Mouse (Mus musculus) MEL (cell line): ENCODE data around the gene Pim1. TPM values are rescaled to one million over a fixed set of nuclear protein-coding genes. Genes with fewer than 3 reads are reported as not detected.

ENCODE experiments used
- DNase-seq: peaks from one replicate; pipeline ENCODE4 v3.0.0; 2011; ENCODE audit warnings: low read depth, low spot score
- H3K27ac ChIP-seq: 2 replicates; pipeline ENCODE4 v1.5.1; 2012; ENCODE audit warnings: low read depth, mild to moderate bottlenecking, control low read depth, low read length, moderate library complexity; ENCODE audit not compliant: control insufficient read depth
- H3K27me3 ChIP-seq, 2 experiments: fragments of 150-350 bp in 1 of 2; sonication (generic) in 1 of 2; 2 replicates each; pipeline ENCODE4 v1.6.1; 2012; ENCODE audit warnings: low read length in 2 of 2, mild to moderate bottlenecking in 2 of 2, improper control_type of control experiment in 1 of 2, moderate library complexity in 1 of 2; ENCODE audit not compliant: insufficient read depth in 2 of 2, control insufficient read depth in 1 of 2
- H3K36me3 ChIP-seq, 2 experiments: 2 replicates each; pipeline ENCODE4 v1.6.1; 2012 to 2014; ENCODE audit warnings: low read length in 2 of 2, improper control_type of control experiment in 1 of 2, inconsistent platforms in 1 of 2, mild to moderate bottlenecking in 1 of 2; ENCODE audit not compliant: insufficient read depth in 2 of 2, control insufficient read depth in 1 of 2
- H3K4me1 ChIP-seq, 2 experiments: fragments of 150-350 bp in 1 of 2; sonication (generic) in 1 of 2; 2 replicates each; pipeline ENCODE4 v1.6.1; 2012; ENCODE audit warnings: low read length in 2 of 2, improper control_type of control experiment in 1 of 2, mild to moderate bottlenecking in 1 of 2; ENCODE audit not compliant: insufficient read depth in 2 of 2, control insufficient read depth in 1 of 2
- H3K4me3 ChIP-seq, 2 experiments: fragments of 150-350 bp in 1 of 2; sonication (generic) in 1 of 2; 2 replicates each; pipeline ENCODE4 v1.5.1; 2012; ENCODE audit warnings: low read depth in 2 of 2, low read length in 2 of 2, mild to moderate bottlenecking in 2 of 2, moderate library complexity in 2 of 2, control low read depth in 1 of 2, improper control_type of control experiment in 1 of 2; ENCODE audit not compliant: control insufficient read depth in 1 of 2, insufficient read depth in 1 of 2
- H3K79me2 ChIP-seq: 2 replicates; pipeline ENCODE4 v1.6.1; 2012; ENCODE audit warnings: mild to moderate bottlenecking, low read length, moderate library complexity; ENCODE audit not compliant: control insufficient read depth, poor library complexity, insufficient read depth
- H3K9ac ChIP-seq: 2 replicates; pipeline ENCODE4 v1.6.1; 2012; ENCODE audit warnings: low read depth, mild to moderate bottlenecking, control low read depth, low read length, moderate library complexity; ENCODE audit not compliant: control insufficient read depth, poor library complexity, severe bottlenecking
- H3K9me3 ChIP-seq: fragments of 150-350 bp; sonication (generic); replicated peaks from 2 replicates; pipeline ENCODE4 v1.6.1; 2012; ENCODE audit warnings: mild to moderate bottlenecking, low read length, improper control_type of control experiment, moderate library complexity; ENCODE audit not compliant: insufficient read depth
- BHLHE40 ChIP-seq: IDR thresholded peaks from 2 replicates; pipeline ENCODE4 v1.6.1; 2012; ENCODE audit warnings: low read depth, mild to moderate bottlenecking, inconsistent platforms, low read length, improper control_type of control experiment, borderline replicate concordance
- CHD2 ChIP-seq: IDR thresholded peaks from 2 replicates; pipeline ENCODE4 v1.6.1; 2011; ENCODE audit warnings: low read length, improper control_type of control experiment
- CTCF ChIP-seq, 3 experiments: IDR thresholded peaks in 2 of 3; conservative IDR thresholded peaks in 1 of 3; 2 replicates each; pipeline ENCODE4 v1.5.1; 2011 to 2012; ENCODE audit warnings: low read length in 3 of 3, low read depth in 2 of 3, mild to moderate bottlenecking in 2 of 3, improper control_type of control experiment in 1 of 3, inconsistent platforms in 1 of 3, mixed read lengths in 1 of 3, moderate library complexity in 1 of 3; ENCODE audit not compliant: control insufficient read depth in 1 of 3, insufficient read depth in 1 of 3, poor library complexity in 1 of 3, severe bottlenecking in 1 of 3
- ELF1 ChIP-seq: IDR thresholded peaks from 2 replicates; pipeline ENCODE4 v1.6.1; 2014; ENCODE audit warnings: low read depth, mild to moderate bottlenecking, inconsistent platforms, low read length, improper control_type of control experiment, moderate library complexity
- GABPA ChIP-seq: IDR thresholded peaks from 2 replicates; pipeline ENCODE4 v1.6.1; 2012; ENCODE audit warnings: low read depth, mild to moderate bottlenecking, inconsistent platforms, low read length, improper control_type of control experiment, moderate library complexity
- GATA1 ChIP-seq: IDR thresholded peaks from 2 replicates; pipeline ENCODE4 v1.6.1; 2011; ENCODE audit warnings: low read depth, low read length, improper control_type of control experiment
- HCFC1 ChIP-seq: IDR thresholded peaks from 2 replicates; pipeline ENCODE4 v1.6.1; 2012; ENCODE audit warnings: low read depth, mild to moderate bottlenecking, inconsistent platforms, low read length, improper control_type of control experiment, moderate library complexity
- JUND ChIP-seq: IDR thresholded peaks from 2 replicates; pipeline ENCODE4 v1.6.1; 2011; ENCODE audit warnings: low read depth, mild to moderate bottlenecking, improper control_type of control experiment, low read length
- MAFK ChIP-seq: IDR thresholded peaks from 2 replicates; pipeline ENCODE4 v1.6.1; 2011; ENCODE audit warnings: low read depth, mild to moderate bottlenecking, low read length, improper control_type of control experiment, borderline replicate concordance
- MAX ChIP-seq: IDR thresholded peaks from 2 replicates; pipeline ENCODE4 v1.6.1; 2011; ENCODE audit warnings: low read length, improper control_type of control experiment
- MAZ ChIP-seq: IDR thresholded peaks from 2 replicates; pipeline ENCODE4 v1.6.1; 2012; ENCODE audit warnings: low read depth, mild to moderate bottlenecking, inconsistent platforms, low read length, improper control_type of control experiment
- MEF2A ChIP-seq: IDR thresholded peaks from 2 replicates; pipeline ENCODE4 v1.6.1; 2014; ENCODE audit warnings: low read depth, mild to moderate bottlenecking, inconsistent platforms, low read length, improper control_type of control experiment; ENCODE audit not compliant: poor library complexity, insufficient replicate concordance, severe bottlenecking; ENCODE audit errors: extremely low read depth
- MYB ChIP-seq: IDR thresholded peaks from 2 replicates; pipeline ENCODE4 v1.6.1; 2011; ENCODE audit warnings: mild to moderate bottlenecking, low read depth, low read length, improper control_type of control experiment
- MYC ChIP-seq: IDR thresholded peaks from 2 replicates; pipeline ENCODE4 v1.6.1; 2011; ENCODE audit warnings: low read depth, mild to moderate bottlenecking, low read length, improper control_type of control experiment, moderate library complexity
- POLR2A ChIP-seq, 2 experiments: IDR thresholded peaks; 2 replicates each; pipeline ENCODE4 v1.6.1; 2011 to 2012; ENCODE audit warnings: low read length in 2 of 2, mild to moderate bottlenecking in 2 of 2, control low read depth in 1 of 2, improper control_type of control experiment in 1 of 2, low read depth in 1 of 2, moderate library complexity in 1 of 2; ENCODE audit not compliant: control insufficient read depth in 1 of 2, insufficient read depth in 1 of 2, poor library complexity in 1 of 2
- POLR2AphosphoS2 ChIP-seq: IDR thresholded peaks from 2 replicates; pipeline ENCODE4 v1.6.1; 2011; ENCODE audit warnings: low read length, improper control_type of control experiment
- RAD21 ChIP-seq: IDR thresholded peaks from 2 replicates; pipeline ENCODE4 v1.6.1; 2011; ENCODE audit warnings: mild to moderate bottlenecking, low read depth, low read length, improper control_type of control experiment
- RCOR1 ChIP-seq: IDR thresholded peaks from 2 replicates; pipeline ENCODE4 v1.6.1; 2012; ENCODE audit warnings: low read depth, mild to moderate bottlenecking, inconsistent platforms, low read length, improper control_type of control experiment
- SIN3A ChIP-seq: IDR thresholded peaks from 2 replicates; pipeline ENCODE4 v1.6.1; 2012; ENCODE audit warnings: low read length, improper control_type of control experiment, inconsistent platforms
- SMC3 ChIP-seq: IDR thresholded peaks from 2 replicates; pipeline ENCODE4 v1.6.1; 2011; ENCODE audit warnings: low read depth, low read length, improper control_type of control experiment
- TAL1 ChIP-seq: IDR thresholded peaks from 2 replicates; pipeline ENCODE4 v1.6.1; 2012; ENCODE audit warnings: mild to moderate bottlenecking, inconsistent platforms, low read length, moderate library complexity, mixed read lengths
- TBP ChIP-seq: IDR thresholded peaks from 2 replicates; pipeline ENCODE4 v1.8.0; 2011; ENCODE audit warnings: low read depth, low read length, improper control_type of control experiment
- TCF12 ChIP-seq: IDR thresholded peaks from 2 replicates; pipeline ENCODE4 v1.6.1; 2014; ENCODE audit warnings: low read depth, mild to moderate bottlenecking, inconsistent platforms, low read length, improper control_type of control experiment, moderate library complexity
- UBTF ChIP-seq: IDR thresholded peaks from 2 replicates; pipeline ENCODE4 v1.6.1; 2012; ENCODE audit warnings: low read depth, mild to moderate bottlenecking, inconsistent platforms, low read length, improper control_type of control experiment, moderate library complexity, borderline replicate concordance; ENCODE audit not compliant: insufficient read depth
- USF1 ChIP-seq: IDR thresholded peaks from 2 replicates; pipeline ENCODE4 v1.6.1; 2014; ENCODE audit warnings: low read depth, mild to moderate bottlenecking, inconsistent platforms, low read length, improper control_type of control experiment, moderate library complexity
- USF2 ChIP-seq, 2 experiments: IDR thresholded peaks; 2 replicates each; pipeline ENCODE4 v1.6.1; 2011 to 2012; ENCODE audit warnings: improper control_type of control experiment in 2 of 2, low read length in 2 of 2, borderline replicate concordance in 1 of 2, inconsistent platforms in 1 of 2, low read depth in 1 of 2, mild to moderate bottlenecking in 1 of 2; ENCODE audit not compliant: insufficient read depth in 1 of 2
- ZC3H11A ChIP-seq: IDR thresholded peaks from 2 replicates; pipeline ENCODE4 v1.6.1; 2012; ENCODE audit warnings: low read depth, mild to moderate bottlenecking, inconsistent platforms, low read length, improper control_type of control experiment
- ZKSCAN1 ChIP-seq: IDR thresholded peaks from 2 replicates; pipeline ENCODE4 v1.6.1; 2012; ENCODE audit warnings: low read depth, mild to moderate bottlenecking, inconsistent platforms, low read length, improper control_type of control experiment, moderate library complexity
- polyA plus RNA-seq, 2 experiments: library from polyadenylated mRNA; stranded (reverse) in 1 of 2; unstranded in 1 of 2; fragments of >175 nt in 1 of 2; fragments of >200 nt in 1 of 2; gene quantifications; 2 replicates each; pipeline versions ENCODE4 v1.2.1 to v1.2.4; 2012; ENCODE audit warnings: low replicate concordance in 2 of 2, low read depth in 1 of 2; ENCODE audit not compliant: insufficient read length in 2 of 2, insufficient read depth in 1 of 2, missing spikeins in 1 of 2
- total RNA-seq: library from RNA; depleted of rRNA; stranded (reverse); fragments of 300-350 nt; gene quantifications from 2 replicates; pipeline ENCODE4 v1.2.3, GENCODE M21; 2012

The Pim1 gene
- total and polyA plus RNA-seq, 3 experiments: 30.6 to 52.1 TPM; not detected in 1

DNA sequence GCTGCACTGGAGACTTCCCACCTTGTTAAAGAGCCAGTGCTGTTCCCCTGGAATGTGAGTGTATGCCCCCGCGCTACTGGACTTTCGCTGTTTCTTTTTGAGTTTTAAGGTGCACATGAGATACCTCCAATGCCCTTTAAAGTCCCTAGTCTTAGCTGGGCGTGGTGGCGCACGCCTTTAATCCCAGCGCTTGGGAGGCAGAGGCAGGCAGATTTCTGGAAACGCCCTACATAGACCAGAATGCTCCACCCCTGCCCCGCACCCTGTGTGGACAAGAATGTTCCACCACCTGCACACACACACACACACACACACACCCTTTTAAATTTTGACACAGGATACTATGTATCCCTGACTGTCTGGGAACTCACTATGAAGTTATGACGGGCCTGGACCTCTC, 17.1 kb upstream of the Pim1 start:
- Histone ChIP-seq H3K27ac (no peak overlapping the region), H3K9me3 (no peaks in the 10 kb centered on the region)

DNA sequence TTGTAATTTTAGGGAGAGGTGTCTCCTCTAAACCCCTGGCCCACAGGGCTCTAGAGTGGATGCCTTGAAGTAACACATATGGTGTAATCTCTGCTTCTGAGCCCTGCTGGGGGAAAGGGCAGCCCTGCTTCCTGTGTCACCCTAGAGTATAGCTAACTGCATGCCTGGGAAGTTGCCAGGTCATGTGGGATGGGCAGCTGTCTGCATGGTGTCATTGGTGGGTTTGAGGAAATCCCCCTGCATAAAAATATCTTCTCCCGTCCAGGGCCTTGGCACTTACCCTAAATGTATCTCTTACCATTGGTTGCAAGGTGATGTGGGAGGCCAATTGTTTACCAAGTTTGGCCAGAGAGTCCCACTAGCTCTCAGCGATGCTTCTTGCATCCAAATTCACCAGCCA, 16.5 kb upstream of the Pim1 start:
- Histone ChIP-seq H3K9ac (no peak overlapping the region), H3K27ac (no peak overlapping the region), H3K79me2 (no peaks in the 10 kb centered on the region), H3K27me3 (peaks cover 0 to 3% of the 10 kb centered on the region in 2 experiments), H3K4me3 (no peak overlapping the region), H3K36me3 (peaks cover 0 to 2% of the 10 kb centered on the region in 2 experiments; a peak in 1 of 4 replicates), H3K9me3 (no peaks in the 10 kb centered on the region), H3K4me1 (peaks cover 0 to 12% of the 10 kb centered on the region in 2 experiments; a peak in 2 of 4 replicates)
- no peak for DNase-seq
- TF ChIP-seq USF1 (no peak), ELF1 (no peak), GATA1 (no peak), MYC (no peak), GABPA (no peak), MEF2A (no peak), ZKSCAN1 (no peak), POLR2A (IDR thresholded peaks at IDR 0.05; ENCODE audit: control insufficient read depth in 1 of 2, insufficient read depth in 1 of 2, low read depth in 1 of 2, low read length in 2 of 2, poor library complexity in 1 of 2) (no peak), MAZ (no peak), TCF12 (no peak), CHD2 (no peak), MAX (no peak), BHLHE40 (no peak), HCFC1 (no peak), UBTF (no peak)

More for the DNA sequence above, 17.1 kb upstream of the Pim1 start:
- DNase-seq: no peak
- no peak overlapping the region for H3K4me3 ChIP-seq
- peaks cover 0 to 2% of the 10 kb centered on the region in 2 experiments; a peak in 1 of 4 replicates for H3K36me3 ChIP-seq
- H3K9ac ChIP-seq: no peak overlapping the region
- TF ChIP-seq MYB (no peak), MAZ (no peak), RAD21 (no peak), MAFK (no peak), TAL1 (no peak), TCF12 (no peak), TBP (no peak), SMC3 (no peak), USF2 (IDR thresholded peaks at IDR 0.05; ENCODE audit: borderline replicate concordance in 1 of 2, insufficient read depth in 1 of 2, low read depth in 1 of 2, low read length in 2 of 2) (no peak), SIN3A (no peak), ZC3H11A (no peak), JUND (no peak), RCOR1 (no peak), CTCF (IDR thresholded peaks at IDR 0.05 in 2 of 3, conservative IDR thresholded peaks at IDR 0.05 in 1 of 3; ENCODE audit: control insufficient read depth in 1 of 3, insufficient read depth in 1 of 3, low read depth in 2 of 3, low read length in 3 of 3, poor library complexity in 1 of 3, severe bottlenecking in 1 of 3) (no peak), MAX (no peak), POLR2AphosphoS2 (no peak), BHLHE40 (no peak), ZKSCAN1 (no peak)
- H3K27me3 ChIP-seq: peaks cover 2 to 4% of the 10 kb centered on the region in 2 experiments
- H3K4me1 ChIP-seq: peaks cover 0 to 11% of the 10 kb centered on the region in 2 experiments; a peak in 2 of 4 replicates
- H3K79me2 ChIP-seq: no peaks in the 10 kb centered on the region
